Mouse (Mus musculus) monocyte, adult 2 months (primary cell): ENCODE results near the gene Nup62cl.

ENCODE experiments used
- DNase-seq, 2 experiments: peaks; one replicate each; pipeline ENCODE4 v3.0.0; 2022; ENCODE audit warnings: low spot score in 2 of 2, low read depth in 1 of 2

Nup62cl gene

DNA sequence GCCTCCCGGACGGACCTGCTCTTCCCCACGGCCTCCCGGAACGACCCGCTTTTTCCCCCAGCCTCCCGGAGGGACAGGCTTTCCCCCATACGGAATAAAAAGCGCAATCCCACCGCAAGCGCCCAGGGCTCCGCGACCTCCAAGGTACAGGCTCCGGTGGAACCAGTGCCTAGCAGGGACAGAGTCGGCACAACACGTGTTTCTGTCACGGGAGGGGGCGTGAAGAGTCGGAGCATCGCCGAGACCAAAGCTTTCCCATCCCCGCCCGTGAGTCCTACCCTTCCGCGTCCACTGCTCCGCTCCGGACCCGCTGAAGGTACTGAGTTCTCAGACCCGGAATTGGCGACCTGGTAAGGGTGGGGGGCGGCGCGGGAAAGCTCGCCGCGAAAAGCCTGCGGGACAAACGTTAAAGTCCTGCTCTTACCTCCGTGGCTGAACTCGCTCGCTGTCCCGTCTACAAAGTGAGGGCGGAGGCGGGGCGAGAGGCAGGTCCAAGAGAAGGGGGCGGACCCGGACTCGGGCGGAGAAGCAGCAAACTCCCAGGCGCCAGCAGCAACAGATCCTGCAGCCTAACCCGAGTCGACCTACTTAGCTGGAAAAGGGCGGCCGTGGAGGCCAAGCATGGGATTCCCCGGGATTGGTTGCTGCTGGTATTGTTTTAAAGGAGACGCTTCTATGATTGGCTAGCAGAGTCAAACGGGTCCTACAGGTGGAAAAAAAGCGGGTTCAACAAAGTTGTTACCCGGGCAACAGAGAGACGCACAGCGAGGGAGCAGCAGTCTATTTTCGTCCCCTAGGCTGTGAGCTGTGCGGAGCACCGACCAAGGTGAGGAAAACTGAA lies at the start of gene Nup62cl, which contains the start of gene Pih1h3b:
TSS of gene Nup62cl (minus strand) at position 578 of the 841 bp plus-strand sequence.
TSS of gene Pih1h3b (plus strand) at position 745 of the 841 bp plus-strand sequence.
- no peak for DNase-seq

DNA sequence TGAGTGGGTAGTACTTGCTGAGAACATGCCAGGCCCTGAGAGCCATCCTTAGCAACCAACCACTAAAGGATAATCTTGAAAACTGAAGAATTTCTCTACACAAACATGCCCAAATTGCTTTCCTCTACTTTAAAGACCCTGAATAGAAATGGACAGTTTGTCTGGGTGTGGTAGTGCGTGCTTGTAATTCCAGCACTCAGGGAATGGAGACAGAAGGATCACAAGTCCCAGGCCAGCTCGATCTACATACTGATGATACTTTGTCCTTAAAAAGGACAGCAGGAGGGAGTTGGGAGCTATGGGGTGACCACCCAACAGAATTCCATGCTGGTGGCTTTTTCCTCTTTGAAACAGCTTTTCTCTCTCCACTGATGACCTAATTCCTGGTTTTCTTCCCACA lies 31.6 kb upstream of the Nup62cl start:
- DNase-seq, result no peak

DNA sequence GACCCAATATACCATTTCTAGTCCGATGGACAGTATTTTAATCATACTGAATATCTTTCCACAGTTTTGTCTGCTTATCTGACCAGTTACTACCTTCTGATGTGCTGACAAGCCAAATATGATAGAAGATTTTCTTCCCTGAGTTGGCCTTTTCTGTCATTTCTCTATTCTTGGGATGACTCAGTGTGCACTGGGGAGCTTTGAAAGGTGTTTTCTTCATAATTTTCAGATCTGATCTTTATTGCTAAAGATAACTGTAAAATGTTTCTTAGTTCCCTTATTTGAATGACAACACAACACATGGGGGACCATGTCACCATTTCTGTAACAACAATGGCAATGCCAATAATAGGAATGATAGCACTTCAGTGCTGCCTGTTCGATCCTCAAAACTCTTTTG lies 20.0 kb upstream of the Nup62cl start:
- no peak for DNase-seq

DNA sequence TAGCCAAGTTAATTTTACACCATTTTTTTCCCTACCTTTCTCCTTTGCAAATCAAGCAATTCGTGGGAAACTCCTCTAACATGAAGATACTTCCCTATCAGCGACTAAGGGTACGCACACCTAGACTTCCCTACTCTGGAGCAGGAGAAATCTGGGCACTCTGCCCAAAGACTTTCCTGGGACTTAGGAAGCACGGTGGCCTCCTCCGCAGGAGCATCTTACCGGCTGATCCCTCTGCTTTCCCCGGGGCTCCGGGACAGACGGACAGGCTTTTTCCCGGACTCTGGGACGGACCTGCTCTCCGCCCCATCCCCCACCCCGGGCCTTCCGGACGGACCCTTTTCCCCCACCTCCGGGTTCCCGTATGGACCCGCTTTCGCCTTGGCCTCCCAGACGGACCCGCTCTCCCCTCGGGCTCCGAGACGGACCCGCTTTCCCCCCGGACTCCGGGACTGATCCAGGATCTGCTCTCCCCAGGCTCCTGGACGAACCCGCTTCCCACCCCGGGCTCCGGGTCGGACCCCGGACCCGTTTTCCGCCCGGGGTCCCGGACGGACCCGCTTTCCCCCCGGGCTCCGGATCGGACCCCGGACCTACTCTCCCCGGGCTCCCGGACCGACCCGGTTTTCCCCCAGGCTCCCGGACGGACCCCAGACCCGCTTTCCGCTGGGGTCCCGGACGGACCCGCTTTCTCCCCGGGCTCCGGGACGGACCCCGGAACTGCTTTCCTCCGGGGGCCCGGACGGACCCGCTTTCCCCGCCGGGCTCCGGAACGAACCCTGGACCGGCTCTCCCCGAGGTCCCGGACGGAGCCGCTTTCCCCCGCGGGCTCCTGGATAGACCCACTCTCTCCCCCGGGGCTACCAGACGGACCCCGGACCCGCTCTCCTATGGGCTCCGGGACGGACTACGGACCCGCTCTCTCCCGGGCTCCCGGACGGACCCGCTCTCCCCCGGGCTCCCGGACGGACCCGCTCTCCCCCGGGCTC lies 1.3 kb downstream of the Nup62cl start:
- no peak for DNase-seq

DNA sequence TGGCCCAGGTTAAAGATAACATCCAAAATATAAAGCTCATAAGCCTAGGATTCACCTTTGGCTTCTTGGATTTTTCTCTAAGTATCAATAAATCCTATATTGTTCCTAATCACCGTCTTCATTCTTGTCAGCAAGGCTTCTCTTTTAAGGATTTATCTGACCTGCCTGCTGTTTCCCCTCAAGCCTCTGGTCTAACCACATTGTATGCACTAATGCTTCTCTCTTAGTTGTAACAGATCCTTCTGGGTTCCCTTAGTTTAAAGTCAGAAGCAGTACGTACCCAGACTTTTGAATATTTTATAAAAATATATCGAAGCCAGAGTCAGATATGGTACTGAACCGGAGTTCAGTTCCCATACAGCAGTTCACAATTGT lies 63.8 kb downstream of the Nup62cl start:
- DNase-seq, result no peak

DNA sequence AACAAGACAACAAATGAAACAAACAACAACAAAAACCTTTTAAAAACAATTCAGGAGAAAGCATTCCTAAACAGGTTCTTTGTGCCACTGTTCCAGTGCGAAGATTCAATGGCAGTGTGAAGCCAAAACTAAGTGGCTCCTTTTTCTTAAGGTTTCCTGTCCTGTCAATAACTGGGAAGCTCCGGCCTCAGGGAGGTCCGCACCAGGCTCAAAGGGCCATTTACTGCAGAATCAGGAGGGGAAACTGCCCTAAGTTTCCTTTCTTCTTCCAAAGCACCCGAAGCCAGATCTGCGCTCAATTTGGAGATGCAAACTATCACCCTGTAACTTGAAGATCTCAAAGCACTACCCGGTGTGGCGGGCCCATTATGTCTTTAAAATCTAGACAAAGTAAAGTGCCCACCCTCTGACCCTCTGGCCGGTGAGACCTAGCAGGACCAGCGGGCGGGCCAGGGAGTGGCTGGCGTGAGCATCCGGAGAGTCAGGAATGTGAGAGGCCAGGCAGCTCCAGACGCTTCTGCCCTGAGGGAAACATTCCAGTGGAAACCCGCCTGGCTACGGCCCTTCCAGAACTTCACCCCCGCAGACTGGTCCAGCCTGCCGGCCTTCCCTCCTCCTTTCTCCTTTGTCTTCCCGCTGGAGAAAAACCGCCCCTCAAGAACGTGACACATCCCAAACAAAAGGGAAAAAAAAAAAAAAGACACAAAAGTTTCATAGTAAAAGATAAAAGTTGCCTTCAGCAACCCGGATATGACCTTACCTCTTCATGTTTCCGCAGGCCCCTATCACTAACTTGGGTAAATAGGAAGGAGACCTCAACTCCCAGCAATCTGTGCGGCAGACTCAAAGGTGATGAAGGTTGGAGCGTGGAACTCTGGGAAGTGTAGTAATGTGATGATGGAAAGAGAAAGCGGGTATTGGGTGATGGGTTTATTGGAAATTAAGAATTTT lies 64.5 kb downstream of the Nup62cl start, which contains the start of gene Rbm41:
TSS of gene Rbm41 (minus strand) at position 856 of the 951 bp plus-strand sequence.
- DNase-seq, result no peak

DNA sequence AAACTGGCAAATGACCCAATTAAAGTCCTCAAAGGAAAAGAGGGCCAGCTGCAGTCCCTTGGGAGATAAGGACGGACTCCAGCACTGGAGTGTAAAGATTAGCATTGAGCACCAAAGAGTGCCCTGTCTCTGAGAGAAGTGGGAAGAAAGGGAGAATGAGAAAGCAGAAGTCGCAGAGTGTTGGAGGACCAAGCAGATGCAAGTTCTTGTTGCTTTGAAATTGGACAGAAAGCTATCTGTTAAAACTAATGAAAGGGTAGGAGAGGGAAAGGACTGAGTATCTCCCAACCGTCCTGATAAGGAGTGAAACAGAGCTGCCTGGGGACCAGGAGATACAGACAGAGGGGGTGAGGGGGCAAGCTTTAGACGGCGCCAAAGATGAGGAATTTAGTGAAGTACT lies 80.4 kb downstream of the Nup62cl start:
- DNase-seq, result no peak
